Mouse (Mus musculus) MEL (cell line): ENCODE results near the gene Prex1. TPM values are rescaled to one million over a fixed set of nuclear protein-coding genes. Genes with fewer than 3 reads are reported as not detected.

Experiments
- DNase-seq: peaks from one replicate; pipeline ENCODE4 v3.0.0; 2011; ENCODE audit warnings: low read depth, low spot score
- H3K27ac ChIP-seq: 2 replicates; pipeline ENCODE4 v1.5.1; 2012; ENCODE audit warnings: low read depth, mild to moderate bottlenecking, control low read depth, low read length, moderate library complexity; ENCODE audit not compliant: control insufficient read depth
- H3K27me3 ChIP-seq, 2 experiments: fragments of 150-350 bp in 1 of 2; sonication (generic) in 1 of 2; 2 replicates each; pipeline ENCODE4 v1.6.1; 2012; ENCODE audit warnings: low read length in 2 of 2, mild to moderate bottlenecking in 2 of 2, improper control_type of control experiment in 1 of 2, moderate library complexity in 1 of 2; ENCODE audit not compliant: insufficient read depth in 2 of 2, control insufficient read depth in 1 of 2
- H3K36me3 ChIP-seq, 2 experiments: 2 replicates each; pipeline ENCODE4 v1.6.1; 2012 to 2014; ENCODE audit warnings: low read length in 2 of 2, improper control_type of control experiment in 1 of 2, inconsistent platforms in 1 of 2, mild to moderate bottlenecking in 1 of 2; ENCODE audit not compliant: insufficient read depth in 2 of 2, control insufficient read depth in 1 of 2
- H3K4me1 ChIP-seq, 2 experiments: fragments of 150-350 bp in 1 of 2; sonication (generic) in 1 of 2; 2 replicates each; pipeline ENCODE4 v1.6.1; 2012; ENCODE audit warnings: low read length in 2 of 2, improper control_type of control experiment in 1 of 2, mild to moderate bottlenecking in 1 of 2; ENCODE audit not compliant: insufficient read depth in 2 of 2, control insufficient read depth in 1 of 2
- H3K4me3 ChIP-seq, 2 experiments: fragments of 150-350 bp in 1 of 2; sonication (generic) in 1 of 2; 2 replicates each; pipeline ENCODE4 v1.5.1; 2012; ENCODE audit warnings: low read depth in 2 of 2, low read length in 2 of 2, mild to moderate bottlenecking in 2 of 2, moderate library complexity in 2 of 2, control low read depth in 1 of 2, improper control_type of control experiment in 1 of 2; ENCODE audit not compliant: control insufficient read depth in 1 of 2, insufficient read depth in 1 of 2
- H3K79me2 ChIP-seq: 2 replicates; pipeline ENCODE4 v1.6.1; 2012; ENCODE audit warnings: mild to moderate bottlenecking, low read length, moderate library complexity; ENCODE audit not compliant: control insufficient read depth, poor library complexity, insufficient read depth
- H3K9ac ChIP-seq: 2 replicates; pipeline ENCODE4 v1.6.1; 2012; ENCODE audit warnings: low read depth, mild to moderate bottlenecking, control low read depth, low read length, moderate library complexity; ENCODE audit not compliant: control insufficient read depth, poor library complexity, severe bottlenecking
- H3K9me3 ChIP-seq: fragments of 150-350 bp; sonication (generic); replicated peaks from 2 replicates; pipeline ENCODE4 v1.6.1; 2012; ENCODE audit warnings: mild to moderate bottlenecking, low read length, improper control_type of control experiment, moderate library complexity; ENCODE audit not compliant: insufficient read depth
- BHLHE40 ChIP-seq: IDR thresholded peaks from 2 replicates; pipeline ENCODE4 v1.6.1; 2012; ENCODE audit warnings: low read depth, mild to moderate bottlenecking, inconsistent platforms, low read length, improper control_type of control experiment, borderline replicate concordance
- CHD1 ChIP-seq: IDR thresholded peaks from 2 replicates; pipeline ENCODE4 v1.6.1; 2012; ENCODE audit warnings: low read depth, mild to moderate bottlenecking, inconsistent platforms, low read length, improper control_type of control experiment
- E2F4 ChIP-seq: IDR thresholded peaks from 2 replicates; pipeline ENCODE4 v1.6.1; 2011; ENCODE audit warnings: low read depth, low read length, improper control_type of control experiment, borderline replicate concordance
- ETS1 ChIP-seq: IDR thresholded peaks from 2 replicates; pipeline ENCODE4 v1.6.1; 2012; ENCODE audit warnings: low read depth, mild to moderate bottlenecking, inconsistent platforms, low read length, improper control_type of control experiment, moderate library complexity
- GABPA ChIP-seq: IDR thresholded peaks from 2 replicates; pipeline ENCODE4 v1.6.1; 2012; ENCODE audit warnings: low read depth, mild to moderate bottlenecking, inconsistent platforms, low read length, improper control_type of control experiment, moderate library complexity
- GATA1 ChIP-seq: IDR thresholded peaks from 2 replicates; pipeline ENCODE4 v1.6.1; 2011; ENCODE audit warnings: low read depth, low read length, improper control_type of control experiment
- KAT2A ChIP-seq: conservative IDR thresholded peaks from 2 replicates; pipeline ENCODE4 v1.6.1; 2012; ENCODE audit warnings: low read depth, low read length, improper control_type of control experiment, inconsistent platforms
- MYB ChIP-seq: IDR thresholded peaks from 2 replicates; pipeline ENCODE4 v1.6.1; 2011; ENCODE audit warnings: mild to moderate bottlenecking, low read depth, low read length, improper control_type of control experiment
- SMC3 ChIP-seq: IDR thresholded peaks from 2 replicates; pipeline ENCODE4 v1.6.1; 2011; ENCODE audit warnings: low read depth, low read length, improper control_type of control experiment
- ZKSCAN1 ChIP-seq: IDR thresholded peaks from 2 replicates; pipeline ENCODE4 v1.6.1; 2012; ENCODE audit warnings: low read depth, mild to moderate bottlenecking, inconsistent platforms, low read length, improper control_type of control experiment, moderate library complexity
- ZMIZ1 ChIP-seq: IDR thresholded peaks from 2 replicates; pipeline ENCODE4 v1.6.1; 2012; ENCODE audit warnings: low read depth, mild to moderate bottlenecking, inconsistent platforms, low read length, improper control_type of control experiment, moderate library complexity
- ZNF384 ChIP-seq: IDR thresholded peaks from 2 replicates; pipeline ENCODE4 v1.6.1; 2012; ENCODE audit warnings: low read depth, mild to moderate bottlenecking, inconsistent platforms, low read length, improper control_type of control experiment
- polyA plus RNA-seq, 2 experiments: library from polyadenylated mRNA; stranded (reverse) in 1 of 2; unstranded in 1 of 2; fragments of >175 nt in 1 of 2; fragments of >200 nt in 1 of 2; gene quantifications; 2 replicates each; pipeline versions ENCODE4 v1.2.1 to v1.2.4; 2012; ENCODE audit warnings: low replicate concordance in 2 of 2, low read depth in 1 of 2; ENCODE audit not compliant: insufficient read length in 2 of 2, insufficient read depth in 1 of 2, missing spikeins in 1 of 2
- total RNA-seq: library from RNA; depleted of rRNA; stranded (reverse); fragments of 300-350 nt; gene quantifications from 2 replicates; pipeline ENCODE4 v1.2.3, GENCODE M21; 2012

The Prex1 gene
- total and polyA plus RNA-seq, 3 experiments, result 8.0 to 33.1 (median 15.8) TPM

- H3K4me1 ChIP-seq, result no peaks in the 10 kb centered on the region
- no peaks in the 10 kb centered on the region for H3K36me3 ChIP-seq
- no peaks in the 10 kb centered on the region for H3K9me3 ChIP-seq
- DNase-seq, result no peak
- TF ChIP-seq ETS1 (no peak), MYB (no peak), SMC3 (no peak), KAT2A (no peak), ZNF384 (no peak)
- no peak overlapping the region for H3K27ac ChIP-seq
- no peaks in the 10 kb centered on the region for H3K27me3 ChIP-seq
- H3K79me2 ChIP-seq, result no peaks in the 10 kb centered on the region
- H3K4me3 ChIP-seq, result no peak overlapping the region
- no peak overlapping the region for H3K9ac ChIP-seq
Observed at GRCm38 (mm10) chr2:166675588-166676444, 37.8 kb downstream of the Prex1 start.

- Histone ChIP-seq H3K4me3 (no peak overlapping the region), H3K27ac (no peak overlapping the region), H3K9ac (no peak overlapping the region), H3K4me1 (no peaks in the 10 kb centered on the region), H3K79me2 (no peaks in the 10 kb centered on the region), H3K36me3 (no peaks in the 10 kb centered on the region), H3K9me3 (no peaks in the 10 kb centered on the region), H3K27me3 (no peaks in the 10 kb centered on the region)
- TF ChIP-seq ZKSCAN1 (no peak), CHD1 (no peak), BHLHE40 (no peak)
- no peak for DNase-seq
Observed at GRCm38 (mm10) chr2:166674693-166675092, 38.9 kb downstream of the Prex1 start.

GRCm38 (mm10) chr2:166673951-166674350 is 39.7 kb downstream of the Prex1 start:
- no peak overlapping the region for H3K9ac ChIP-seq
- H3K27me3 ChIP-seq, result no peaks in the 10 kb centered on the region
- no peaks in the 10 kb centered on the region for H3K4me1 ChIP-seq
- H3K36me3 ChIP-seq, result no peaks in the 10 kb centered on the region
- DNase-seq, result no peak
- no peaks in the 10 kb centered on the region for H3K79me2 ChIP-seq
- H3K9me3 ChIP-seq, result no peaks in the 10 kb centered on the region
- H3K27ac ChIP-seq, result no peak overlapping the region
- no peak overlapping the region for H3K4me3 ChIP-seq
- TF ChIP-seq GABPA (no peak), ZMIZ1 (no peak), GATA1 (no peak), E2F4 (no peak)
